Mouse (Mus musculus): ENCODE measurements around the gene Uevld. TPM values are rescaled to one million over a fixed set of nuclear protein-coding genes. Genes with fewer than 3 reads are reported as not detected.
A peak's percentile ranks its signal among the peaks of the same experiment; 100 is the strongest.
"Not testable (repeated sequence)": the region's sequence is repeated elsewhere in the genome, so short reads cannot be mapped to it uniquely, and the experiment has no call there.

Uevld gene
- total RNA-seq, 2 experiments from 2014 or later = 14.5 to 15.7 TPM

DNA sequence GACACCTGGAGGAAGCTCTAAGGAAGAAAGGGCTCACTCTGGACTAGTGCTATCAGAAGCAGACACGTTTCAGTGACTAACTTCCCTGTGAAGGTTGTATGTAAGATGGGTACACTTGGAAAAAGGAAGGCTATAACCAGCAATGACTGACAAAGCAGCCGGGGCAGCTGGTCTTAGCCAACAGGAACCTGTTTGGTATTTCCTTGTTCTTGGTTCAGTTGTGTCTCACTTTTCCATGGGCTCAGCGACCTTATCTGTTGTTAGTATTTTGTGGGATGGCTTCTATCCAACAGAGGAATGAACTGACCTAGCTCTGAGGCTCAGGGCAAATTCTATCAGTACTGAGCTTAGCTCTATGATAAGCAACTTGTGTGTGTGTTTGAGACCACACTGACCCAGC is 2.7 kb upstream of the Uevld start:
- H3K27ac ChIP-seq = no peak overlapping the region
- no peak for DNase-seq (ENCODE audit: low spot score in 2 of 2)
- TF ChIP-seq CTCF (conservative IDR thresholded peaks at IDR 0.05) = no peak
- no peak overlapping the region for H3K4me3 ChIP-seq

DNA sequence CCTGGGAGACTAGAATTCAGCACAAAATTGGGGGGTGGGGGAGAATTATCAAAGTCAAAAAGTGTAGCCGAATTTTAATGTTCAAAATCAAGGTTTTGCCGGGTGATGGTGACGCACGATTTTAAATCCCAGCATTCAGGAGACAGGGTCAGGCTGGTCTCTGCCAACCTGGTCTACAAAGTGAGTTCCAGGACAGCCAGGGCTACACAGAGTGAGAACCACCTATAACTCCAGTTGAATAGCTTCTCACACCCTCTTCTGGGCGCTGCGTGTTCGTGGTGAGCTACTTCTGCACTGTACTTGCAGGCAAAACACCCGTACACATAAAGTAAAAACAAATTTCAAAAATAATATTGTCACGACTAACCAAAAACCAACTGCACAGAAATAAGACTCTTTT is 526 bp upstream of the Uevld start:
- peak overlapping the region; percentile 86 for H3K27ac ChIP-seq
- DNase-seq (ENCODE audit: low spot score in 2 of 2) = no peak

DNA sequence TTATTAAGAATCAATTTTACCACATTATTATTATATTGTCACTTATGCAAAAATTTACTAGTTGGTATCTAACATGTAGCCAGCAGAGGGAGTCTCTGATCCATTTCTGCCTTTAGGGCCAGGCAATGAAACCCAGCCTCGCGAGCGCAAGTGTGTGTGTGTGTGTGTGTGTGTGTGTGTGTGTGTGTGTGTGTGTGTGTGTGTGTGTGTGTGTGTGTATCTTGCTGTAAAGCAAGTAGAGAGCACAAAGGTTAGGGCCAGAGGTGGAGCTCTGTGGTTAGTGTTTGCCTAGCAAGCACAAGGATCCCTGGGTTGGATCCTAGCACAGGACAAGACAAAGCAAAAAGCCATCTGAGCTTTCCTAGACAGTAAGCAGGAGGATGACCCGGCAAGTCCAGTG is 22.5 kb downstream of the Uevld start:
- peak in 1 of 2 experiments; percentile 24 for DNase-seq (ENCODE audit: low spot score in 2 of 2)
- peak; percentile 72 for TF ChIP-seq CTCF (conservative IDR thresholded peaks at IDR 0.05)

More for the DNA sequence above, 526 bp upstream of the Uevld start:
- no peak for TF ChIP-seq CTCF (conservative IDR thresholded peaks at IDR 0.05)
- peak overlapping the region; percentile 86 for H3K4me3 ChIP-seq

DNA sequence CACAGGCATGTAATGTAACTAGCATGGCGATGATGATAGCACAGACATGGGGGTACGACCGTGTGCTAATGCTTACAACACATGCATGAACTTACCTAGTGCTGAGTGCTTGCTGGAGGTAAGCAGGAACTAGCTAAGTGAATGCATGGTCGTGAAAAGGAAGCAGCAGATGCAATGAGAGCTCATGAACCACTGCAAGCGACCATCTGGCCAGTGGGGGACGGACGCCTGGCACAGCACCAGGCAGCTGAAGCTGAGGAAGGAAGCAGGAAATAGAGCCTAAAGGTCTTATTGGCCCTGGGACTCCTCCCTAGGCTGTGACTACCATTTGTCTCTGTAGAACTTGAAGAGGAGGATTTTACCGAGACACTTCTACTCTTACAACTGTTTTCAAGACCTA is 23.5 kb downstream of the Uevld start:
- no peak overlapping the region for H3K4me3 ChIP-seq

More for the DNA sequence above, 22.5 kb downstream of the Uevld start:
- no peak overlapping the region for H3K4me3 ChIP-seq
- H3K27ac ChIP-seq = no peak overlapping the region

DNA sequence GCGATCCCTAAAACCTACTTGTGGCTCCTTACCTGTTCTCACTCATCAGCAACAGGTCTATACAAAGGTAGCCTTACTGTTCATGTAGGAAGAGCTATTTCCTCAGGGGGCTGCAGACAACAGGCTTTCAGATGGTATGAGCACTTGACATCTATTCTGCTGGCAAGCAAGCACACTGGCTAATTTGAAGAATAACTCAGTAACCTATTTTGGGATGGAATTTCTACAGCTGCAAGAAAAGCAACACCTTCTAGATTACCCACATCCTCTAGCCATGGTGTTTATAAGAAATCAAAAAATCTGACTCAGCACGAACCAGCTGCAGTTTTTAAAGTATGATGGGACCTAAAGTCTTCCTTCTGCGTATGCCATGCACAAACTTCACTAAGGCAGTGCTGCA is 27.0 kb downstream of the Uevld start:
- no peak overlapping the region for H3K4me3 ChIP-seq
- no peak overlapping the region for H3K27ac ChIP-seq
- TF ChIP-seq CTCF (conservative IDR thresholded peaks at IDR 0.05) = no peak
- DNase-seq (ENCODE audit: low spot score in 2 of 2) = no peak

More for the DNA sequence above, 23.5 kb downstream of the Uevld start:
- H3K27ac ChIP-seq = no peak overlapping the region
- TF ChIP-seq CTCF (conservative IDR thresholded peaks at IDR 0.05) = no peak
- DNase-seq (ENCODE audit: low spot score in 2 of 2) = no peak

DNA sequence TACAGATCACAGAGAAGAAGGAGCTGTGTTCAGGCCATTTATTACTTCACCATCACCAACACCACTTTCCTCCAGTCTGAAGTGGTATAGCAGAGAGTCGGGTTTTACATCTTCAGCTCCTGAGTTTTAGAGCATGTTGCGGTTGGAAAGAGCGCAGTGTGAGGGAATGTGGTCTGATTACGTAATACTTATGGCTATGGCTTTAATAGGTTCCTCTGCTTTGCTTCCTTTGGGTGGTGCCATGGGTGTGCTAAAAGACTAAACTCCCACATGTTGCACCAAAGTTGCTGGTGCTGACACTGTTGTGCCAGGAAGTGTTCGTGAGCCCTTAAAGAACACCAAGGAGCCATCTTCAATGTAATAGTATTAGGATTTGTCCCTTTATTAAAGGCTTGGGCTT is 30.0 kb downstream of the Uevld start:
- no peak overlapping the region for H3K4me3 ChIP-seq
- TF ChIP-seq CTCF (conservative IDR thresholded peaks at IDR 0.05) = no peak
- DNase-seq (ENCODE audit: low spot score in 2 of 2) = no peak

DNA sequence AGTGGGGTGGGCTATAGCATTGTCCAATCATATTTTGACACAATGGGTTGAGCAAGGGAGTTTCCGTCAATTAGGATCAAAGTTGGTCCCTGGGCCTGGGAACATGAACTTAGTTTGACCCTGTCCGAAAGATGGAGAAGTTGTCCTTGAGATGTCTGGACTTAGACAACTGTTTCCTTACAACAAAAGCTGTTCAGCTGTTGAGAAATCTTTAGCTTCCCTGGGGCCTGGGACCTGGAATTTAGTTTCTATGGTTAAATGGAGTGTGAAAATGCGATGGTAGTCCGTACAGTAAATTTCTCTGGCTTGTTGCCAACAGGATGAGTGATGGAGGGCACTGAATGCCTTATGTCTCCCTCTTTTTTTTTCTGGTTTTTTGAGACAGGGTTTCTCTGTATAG is 36.3 kb downstream of the Uevld start:
- H3K27ac ChIP-seq = no peak overlapping the region
- H3K4me3 ChIP-seq = no peak overlapping the region
- DNase-seq (ENCODE audit: low spot score in 2 of 2) = no peak
- TF ChIP-seq CTCF (conservative IDR thresholded peaks at IDR 0.05) = no peak

More for the DNA sequence above, 30.0 kb downstream of the Uevld start:
- no peak overlapping the region for H3K27ac ChIP-seq

DNA sequence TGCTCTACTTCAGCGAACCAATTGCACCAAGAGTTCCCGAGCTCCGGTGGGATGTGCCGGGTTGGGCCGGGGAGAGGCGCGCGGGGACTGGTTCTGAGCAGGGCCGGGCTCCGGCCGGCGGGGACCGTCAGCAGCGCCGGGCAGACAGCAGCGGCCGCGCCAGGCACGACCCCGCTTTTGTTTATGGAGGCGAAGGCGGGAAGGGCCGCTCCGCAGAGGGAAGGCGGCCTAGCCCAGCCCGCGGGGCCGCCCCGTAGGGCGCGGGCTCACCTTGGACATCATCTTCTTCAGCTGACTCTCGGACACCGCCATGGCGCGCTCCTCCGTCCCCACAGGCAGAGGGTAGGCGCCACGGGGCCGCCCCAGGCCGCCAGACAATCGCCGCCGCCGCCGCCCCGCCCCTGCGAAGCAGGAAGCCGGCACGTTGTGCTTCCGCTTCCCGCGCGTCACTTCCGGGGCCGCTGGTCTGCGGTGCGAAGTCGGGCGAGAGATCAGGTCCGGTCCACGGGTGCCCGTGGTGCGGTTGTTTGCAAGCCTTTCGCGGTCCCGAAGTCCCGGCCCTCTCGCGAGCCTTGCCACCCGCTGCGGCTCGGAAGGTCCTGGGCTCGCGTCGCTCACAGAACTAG is 38.7 kb downstream of the Uevld start, which contains the start of gene Tsg101:
Gene Tsg101 (minus strand): TSS at position 419 of the 626 bp plus-strand sequence.
- DNase-seq (ENCODE audit: low spot score in 2 of 2) = peak; percentile 89 to 93
- peak; percentile 54 for TF ChIP-seq CTCF (conservative IDR thresholded peaks at IDR 0.05)

DNA sequence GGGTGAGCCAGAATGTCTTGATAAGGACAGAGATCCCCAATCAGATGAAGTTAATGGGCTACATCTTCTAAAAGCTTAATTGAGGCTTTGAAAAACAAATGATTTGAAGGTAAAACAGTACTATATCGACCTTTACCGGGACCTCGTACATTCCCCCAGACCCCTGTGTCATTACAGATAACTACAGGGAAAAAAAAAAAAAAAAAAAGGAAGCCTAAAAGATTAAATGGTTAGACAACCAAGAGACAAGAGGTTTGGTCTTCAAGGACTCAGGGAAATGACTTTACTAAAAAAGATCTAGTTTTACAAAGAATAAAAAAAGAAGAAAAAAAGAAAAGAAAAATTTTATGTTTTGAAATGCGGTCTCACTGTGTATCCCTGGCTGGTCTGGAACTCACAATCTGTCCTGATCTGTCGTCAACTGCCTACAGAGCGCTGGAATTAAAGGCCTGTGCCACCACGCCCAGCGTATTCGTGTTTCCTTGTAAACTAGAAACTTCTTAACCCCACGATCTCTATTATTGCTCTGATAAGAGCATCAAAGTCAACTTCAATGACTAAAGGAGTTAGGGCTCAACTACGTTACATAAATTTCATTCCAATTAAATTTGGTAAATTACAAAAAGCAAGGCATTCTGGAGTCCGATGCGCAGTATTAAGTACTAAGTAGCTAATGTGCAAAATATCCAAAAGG is 39.5 kb downstream of the Uevld start:
- H3K27ac ChIP-seq = peak overlapping the region; percentile 97
- TF ChIP-seq CTCF (conservative IDR thresholded peaks at IDR 0.05) = no peak
- DNase-seq (ENCODE audit: low spot score in 2 of 2) = no peak

More for the DNA sequence above, 38.7 kb downstream of the Uevld start, which contains the start of gene Tsg101:
- Histone ChIP-seq H3K4me3 (peak within 1 kb of the TSS; percentile 79), H3K27ac (peak within 1 kb of the TSS; percentile 97)

DNA sequence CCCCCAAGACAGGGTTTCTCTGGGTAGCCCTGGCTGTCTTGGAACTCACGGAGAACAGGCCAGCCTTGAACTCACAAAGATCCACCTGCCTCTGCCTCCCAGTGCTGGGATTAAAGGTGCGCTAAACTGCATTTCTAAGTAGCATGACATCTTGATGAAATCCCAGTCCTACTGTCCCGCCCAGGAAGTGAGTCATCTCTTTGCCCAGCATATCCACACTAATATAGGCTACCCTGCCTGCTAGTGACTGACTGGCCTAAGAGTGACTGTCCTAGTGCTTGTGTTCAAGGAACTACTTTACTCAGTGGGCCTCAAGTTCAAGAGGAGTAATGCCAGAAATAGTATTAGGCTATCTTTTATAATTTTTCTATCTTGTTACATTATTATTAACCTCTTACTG is 42.0 kb downstream of the Uevld start:
- Histone ChIP-seq H3K4me3 (no peak overlapping the region), H3K27ac (no peak overlapping the region)
- no peak for DNase-seq (ENCODE audit: low spot score in 2 of 2)
- TF ChIP-seq CTCF (conservative IDR thresholded peaks at IDR 0.05) = no peak

More for the DNA sequence above, 39.5 kb downstream of the Uevld start:
- peak overlapping the region; percentile 79 for H3K4me3 ChIP-seq

DNA sequence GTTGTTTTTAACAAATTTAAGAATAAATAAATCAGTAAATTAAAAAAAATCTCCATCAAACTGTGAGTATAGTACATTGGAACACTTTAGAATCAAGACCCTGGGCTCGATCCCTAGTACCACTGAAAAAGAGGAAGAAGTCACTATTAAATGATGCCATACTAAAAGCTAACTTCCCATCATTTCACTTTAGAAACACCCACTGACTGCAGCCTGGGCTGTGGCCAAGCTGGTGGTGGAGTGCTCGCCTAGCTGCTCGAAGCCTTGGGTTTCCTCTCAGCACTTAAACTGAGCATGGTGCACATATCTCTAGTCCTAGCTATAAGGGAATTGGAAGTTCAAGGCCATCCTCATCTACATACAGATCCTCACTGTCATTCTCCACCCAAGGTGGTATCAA is 47.1 kb downstream of the Uevld start:
- no peak for TF ChIP-seq CTCF (conservative IDR thresholded peaks at IDR 0.05)
- no peak overlapping the region for H3K4me3 ChIP-seq
- DNase-seq (ENCODE audit: low spot score in 2 of 2) = no peak
- H3K27ac ChIP-seq = no peak overlapping the region

DNA sequence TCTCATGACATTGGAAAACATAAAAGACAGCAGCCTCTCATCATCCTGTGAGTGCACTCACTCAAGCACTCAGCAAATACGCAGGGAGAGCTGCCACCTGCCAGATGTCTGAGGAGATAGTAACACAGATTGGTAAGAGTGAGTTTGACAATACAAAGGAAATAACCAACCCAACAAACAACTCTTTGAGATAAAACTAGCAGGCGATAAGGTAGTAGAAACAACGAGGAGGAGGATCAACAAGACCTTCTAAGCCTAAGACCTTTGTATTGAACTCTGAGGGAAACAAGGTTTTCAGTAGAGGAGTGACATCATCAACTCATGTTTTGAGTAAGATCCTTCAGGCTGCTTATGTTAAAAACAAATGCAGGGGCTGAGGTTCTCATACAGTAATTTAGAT is 59.0 kb downstream of the Uevld start:
- TF ChIP-seq CTCF (conservative IDR thresholded peaks at IDR 0.05) = no peak
- Histone ChIP-seq H3K4me3 (no peak overlapping the region), H3K27ac (no peak overlapping the region)
- DNase-seq (ENCODE audit: low spot score in 2 of 2) = no peak

DNA sequence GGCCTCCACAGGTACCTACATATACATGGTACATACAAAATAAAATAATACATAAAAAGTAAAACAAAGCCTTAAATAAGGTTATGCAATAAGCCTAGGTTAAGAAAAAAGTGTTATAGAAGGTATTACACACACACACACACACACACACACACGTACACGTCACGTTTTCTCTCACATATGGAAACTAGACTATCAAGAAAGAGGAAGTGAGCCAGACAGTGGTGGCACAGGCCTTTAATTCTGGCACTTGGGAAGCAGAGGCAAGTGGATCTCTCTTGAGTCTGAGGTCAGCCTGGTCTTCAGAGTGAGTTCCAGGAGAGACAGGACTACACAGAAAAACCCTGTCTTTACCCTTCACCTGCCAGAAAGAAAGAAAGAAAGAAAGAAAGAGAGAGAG is 62.8 kb downstream of the Uevld start:
- DNase-seq (ENCODE audit: low spot score in 2 of 2) = no peak
- Histone ChIP-seq H3K27ac (no peak overlapping the region), H3K4me3 (no peak overlapping the region)
- no peak for TF ChIP-seq CTCF (conservative IDR thresholded peaks at IDR 0.05)

DNA sequence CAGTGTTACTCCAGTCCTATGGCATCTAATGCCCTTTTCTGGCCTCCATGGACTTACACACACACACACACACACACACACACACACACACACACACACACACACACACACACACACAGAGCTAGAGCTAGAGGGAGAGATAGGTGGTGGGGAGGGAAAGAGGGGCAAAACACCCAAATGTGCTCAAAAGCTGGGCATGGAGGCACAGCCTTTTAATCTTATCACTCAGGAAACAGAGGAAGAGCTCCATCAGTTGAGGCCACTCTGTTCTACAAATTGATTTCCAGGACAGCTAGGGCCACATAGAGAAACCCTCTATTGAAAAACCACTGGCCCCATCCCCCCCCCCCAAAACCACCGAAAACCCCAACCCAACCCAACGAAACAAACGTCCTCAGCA is 75.0 kb downstream of the Uevld start:
- no peak for DNase-seq (ENCODE audit: low spot score in 2 of 2)
- TF ChIP-seq CTCF (conservative IDR thresholded peaks at IDR 0.05) = no peak
- H3K4me3 ChIP-seq = no peak overlapping the region
- no peak overlapping the region for H3K27ac ChIP-seq

DNA sequence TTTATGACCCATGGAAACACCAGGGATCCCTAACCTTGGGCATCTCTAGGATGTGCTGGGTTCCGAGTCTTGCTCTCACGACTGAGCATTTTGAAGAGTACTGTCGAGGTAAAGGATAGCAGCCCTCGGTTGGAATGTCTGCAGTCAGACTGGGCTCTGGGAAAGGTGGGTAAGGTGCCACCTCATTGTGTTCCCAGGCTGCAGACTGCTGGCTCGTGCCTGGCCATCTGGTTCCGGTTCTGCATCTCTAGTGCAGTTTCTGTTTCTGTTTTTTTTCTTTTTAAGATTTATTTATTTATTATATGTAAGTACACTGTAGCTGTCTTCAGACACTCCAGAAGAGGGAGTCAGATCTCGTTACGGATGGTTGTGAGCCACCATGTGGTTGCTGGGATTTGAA is 76.4 kb downstream of the Uevld start:
- not testable (repeated sequence) for H3K4me3 ChIP-seq; H3K27ac ChIP-seq; DNase-seq (ENCODE audit: low spot score in 2 of 2)

All from layer of hippocampus, adult 2 months (tissue).